Mouse (Mus musculus) brain, embryonic 14.5 days (tissue): ENCODE measurements around the gene Dstn.

Experiments
- CTCF ChIP-seq: fragments of 200-500 bp; IDR thresholded peaks from 2 replicates; pipeline ENCODE4 v1.5.1; 2012; ENCODE audit warnings: inconsistent platforms, mild to moderate bottlenecking, moderate library complexity, borderline replicate concordance; ENCODE audit not compliant: insufficient read depth, insufficient read length; ENCODE audit errors: extremely low read depth
- POLR2A ChIP-seq: fragments of 200-500 bp; IDR thresholded peaks from 2 replicates; pipeline ENCODE4 v1.6.1; 2012; ENCODE audit warnings: mild to moderate bottlenecking, inconsistent platforms, borderline replicate concordance; ENCODE audit not compliant: poor library complexity, insufficient read depth, insufficient read length, severe bottlenecking; ENCODE audit errors: extremely low read depth

DNA sequence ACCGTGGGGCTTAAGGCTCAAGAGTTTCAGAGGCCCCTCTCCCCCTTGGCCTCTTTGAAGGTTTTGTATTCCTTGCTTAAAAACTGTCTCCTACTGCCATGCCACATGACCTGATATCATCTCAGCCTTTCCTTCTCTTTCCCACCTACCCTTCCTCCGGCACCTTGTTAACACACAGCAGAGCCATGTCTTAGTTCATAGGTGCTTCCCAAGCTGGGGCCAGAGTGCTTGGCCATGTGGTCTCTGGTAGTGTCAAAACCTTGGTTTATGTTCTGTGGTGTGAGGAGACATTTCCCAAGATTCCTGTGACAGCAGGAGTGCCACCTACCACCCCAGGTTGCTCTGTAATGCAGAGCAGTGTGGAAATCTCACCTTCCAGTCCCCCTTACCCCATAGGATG is 31.3 kb downstream of the Dstn start:
- TF ChIP-seq CTCF (no peak), POLR2A (no peak)
